Mouse (Mus musculus) neural tube, embryonic 12.5 days (tissue): ENCODE data around the gene Prpf38b. TPM values are rescaled to one million over a fixed set of nuclear protein-coding genes. Genes with fewer than 3 reads are reported as not detected.

Experiments
- ATAC-seq: fragments of 200-750 bp; cut with Nextera tagmentation; 2 replicates; pipeline ENCODE4 v1.8.0; 2017; ENCODE audit warnings: low read depth, mild to moderate bottlenecking, moderate TSS enrichment, moderate library complexity; ENCODE audit not compliant: low FRiP score
- H3K27ac ChIP-seq: fragments of 300-500 bp; sonication (generic); 2 replicates; pipeline ENCODE4 v1.5.1; 2016
- H3K27me3 ChIP-seq: fragments of 300-500 bp; sonication (generic); replicated peaks from 2 replicates; pipeline ENCODE4 v1.6.1; 2016; ENCODE audit warnings: mild to moderate bottlenecking
- H3K36me3 ChIP-seq: fragments of 300-500 bp; sonication (generic); 2 replicates; pipeline ENCODE4 v1.6.1; 2016; ENCODE audit warnings: mild to moderate bottlenecking
- H3K4me1 ChIP-seq: fragments of 300-500 bp; sonication (generic); 2 replicates; pipeline ENCODE4 v1.6.1; 2016
- H3K4me2 ChIP-seq: fragments of 300-500 bp; sonication (generic); replicated peaks from 2 replicates; pipeline ENCODE4 v1.6.1; 2016; ENCODE audit warnings: mild to moderate bottlenecking
- H3K4me3 ChIP-seq: fragments of 300-500 bp; sonication (generic); 2 replicates; pipeline ENCODE4 v1.5.1; 2016
- H3K9ac ChIP-seq: fragments of 300-500 bp; sonication (generic); 2 replicates; pipeline ENCODE4 v1.6.1; 2016; ENCODE audit warnings: mild to moderate bottlenecking
- H3K9me3 ChIP-seq: fragments of 300-500 bp; sonication (generic); 2 replicates; pipeline ENCODE4 v1.6.1; 2016; ENCODE audit warnings: mild to moderate bottlenecking
- WGBS: fragments of 180-500 bp; shearing (Covaris S2); methylation state at CpG from one replicate; pipeline ENCODE4 v1.1.7; 2016; 5-methylcytosine and 5-hydroxymethylcytosine counted together
- polyA plus RNA-seq: library from polyadenylated mRNA; unstranded; fragments of >200 nt; fragmentation: Nextera tagmentation; extraction: Ambion mirVana; gene quantifications from 2 replicates; pipeline ENCODE4 v1.2.1, GENCODE M21; 2016

The Prpf38b gene
- polyA plus RNA-seq, 1 experiment from 2014 or later: 78.9 TPM

GRCm38 (mm10) chr3:108855371-108855770 lies 56.2 kb downstream of the Prpf38b start:
- Histone ChIP-seq H3K9me3 (no peaks in the 10 kb centered on the region), H3K4me2 (no peak overlapping the region), H3K27me3 (no peaks in the 10 kb centered on the region), H3K36me3 (no peaks in the 10 kb centered on the region), H3K9ac (no peak overlapping the region), H3K4me1 (peaks cover 12% of the 10 kb centered on the region), H3K4me3 (no peak overlapping the region), H3K27ac (no peak overlapping the region)
- ATAC-seq: peak; percentile 38; the same call in 1 of the 2 replicates
- WGBS: 60% methylated on average over 12 of the region's 12 CpGs

- no peak overlapping the region for H3K4me3 ChIP-seq
- 87% methylated on average over 1 of the region's 1 CpGs for WGBS
- H3K9ac ChIP-seq: no peak overlapping the region
- no peak for ATAC-seq
- H3K27me3 ChIP-seq: no peaks in the 10 kb centered on the region
- H3K36me3 ChIP-seq: no peaks in the 10 kb centered on the region
- no peak overlapping the region for H3K4me2 ChIP-seq
- peaks cover 8% of the 10 kb centered on the region for H3K4me1 ChIP-seq
- no peak overlapping the region for H3K27ac ChIP-seq
- no peaks in the 10 kb centered on the region for H3K9me3 ChIP-seq
These were observed 58.3 kb downstream of the Prpf38b start for GRCm38 (mm10) chr3:108853266-108853665.

Other genes with a start within 250 kb of the Prpf38b start
- gene Gpsm2, start 189.4 kb downstream of the Prpf38b start, polyA plus RNA-seq: 83.7 and 83.9 TPM in 2 replicates
- 0.08 and 0.09 TPM in 2 replicates for gene Aknad1, start 172.1 kb downstream of the Prpf38b start, polyA plus RNA-seq
- 21.0 and 21.4 TPM in 2 replicates for gene Stxbp3, start 71.2 kb downstream of the Prpf38b start, polyA plus RNA-seq
- 0.05 TPM in 1 of 2 replicates, not detected in the other for gene Fndc7, start 21.7 kb downstream of the Prpf38b start, polyA plus RNA-seq
- gene Henmt1, start 28.1 kb upstream of the Prpf38b start, polyA plus RNA-seq: 0.71 and 0.74 TPM in 2 replicates
- gene Gm9857, start 28.7 kb upstream of the Prpf38b start, polyA plus RNA-seq: not detected in 2 replicates
- gene Fam102b, start 115.9 kb upstream of the Prpf38b start, polyA plus RNA-seq: 22.0 and 27.5 TPM in 2 replicates
- gene Slc25a54, start 168.7 kb upstream of the Prpf38b start, polyA plus RNA-seq: not detected in 2 replicates
- gene Slc25a24, start 211.4 kb upstream of the Prpf38b start, polyA plus RNA-seq: 21.0 and 24.2 TPM in 2 replicates